Mouse (Mus musculus): ENCODE data around the gene Prex1.

Gene Prex1

DNA sequence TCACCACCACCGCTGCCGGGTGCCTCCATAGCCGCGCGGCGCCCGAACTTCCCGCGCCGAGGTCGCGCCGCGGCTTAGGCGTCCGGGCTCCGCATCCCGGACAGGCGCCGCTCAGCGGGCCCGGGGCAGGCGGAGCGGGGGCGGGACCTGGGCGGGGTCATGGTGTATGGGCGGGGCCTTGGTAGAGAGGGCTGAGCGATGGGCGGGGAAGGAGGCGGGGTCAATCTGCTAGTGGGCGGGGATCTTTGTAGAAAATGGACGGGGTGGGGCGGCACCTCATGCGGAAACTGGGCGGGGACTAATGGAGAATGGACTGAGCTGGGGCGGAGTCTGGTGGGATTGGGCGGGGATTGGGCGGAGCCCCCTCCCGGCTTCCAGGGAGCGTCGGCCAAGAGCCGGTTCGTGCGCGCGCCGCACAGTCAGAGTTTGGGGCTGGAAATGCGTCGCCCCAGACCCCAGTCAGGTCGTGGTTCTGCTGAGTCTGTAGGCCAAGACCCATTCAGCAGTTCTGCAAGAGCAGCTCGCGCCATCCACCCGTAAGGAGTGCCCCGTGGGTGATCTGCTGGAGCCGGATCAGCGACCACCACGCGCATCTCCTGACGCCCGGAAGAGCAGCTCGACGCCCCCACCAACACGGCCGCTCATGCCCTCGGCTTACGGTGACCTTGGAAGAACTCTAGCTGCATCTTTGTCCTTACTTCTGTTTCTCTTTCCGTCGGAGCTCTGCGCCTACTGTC lies at the start of gene Prex1:
Gene Prex1, minus strand, starts transcription at position 143 of the 737 bp plus-strand sequence.
- DNase-seq (ENCODE audit: low read depth, low spot score): peak; percentile 97

- no peak for DNase-seq (ENCODE audit: low read depth, low spot score)
Measured at GRCm38 (mm10) chr2:166757969-166758368, 44.3 kb upstream of the Prex1 start.

DNA sequence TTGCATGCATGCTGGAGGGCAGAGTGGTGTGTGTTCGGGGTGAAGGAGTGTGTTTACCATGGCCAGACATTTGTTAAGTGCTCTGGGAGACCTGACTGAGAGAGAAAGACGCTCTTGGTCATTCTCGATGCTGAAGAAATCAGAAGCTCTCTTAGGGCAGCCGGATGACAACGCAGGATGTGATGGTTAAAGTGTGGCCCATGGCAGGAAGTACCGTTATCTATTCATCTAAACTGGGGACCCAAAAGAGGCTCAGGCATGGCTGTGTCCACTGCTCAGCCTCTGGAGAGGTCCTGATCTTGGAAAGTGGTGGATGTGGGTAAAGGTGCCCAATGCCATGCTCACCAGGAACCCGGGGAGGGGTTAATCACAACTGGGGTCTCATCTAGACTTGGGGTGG lies 41.1 kb upstream of the Prex1 start:
- no peak for DNase-seq (ENCODE audit: low read depth, low spot score)

DNA sequence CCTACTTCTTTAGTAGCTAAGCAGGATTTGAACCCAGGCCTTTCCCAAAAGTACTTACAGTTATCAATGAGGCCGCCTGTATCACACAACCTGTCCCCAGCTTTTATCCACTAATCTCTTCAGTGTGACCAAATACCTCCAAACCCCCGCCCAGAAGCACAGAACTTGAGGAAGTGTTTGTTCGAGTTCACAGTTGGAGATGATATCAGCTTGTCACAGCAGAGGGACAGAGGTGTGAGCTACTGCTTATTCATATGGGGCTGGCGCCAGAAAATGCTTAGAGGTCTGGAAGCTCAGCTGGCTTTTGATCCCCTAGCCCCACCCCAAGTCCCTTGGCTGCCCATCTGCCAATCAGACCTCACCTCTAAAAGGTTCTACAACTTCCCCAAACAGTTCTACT lies 40.6 kb upstream of the Prex1 start:
- no peak for DNase-seq (ENCODE audit: low read depth, low spot score)

DNA sequence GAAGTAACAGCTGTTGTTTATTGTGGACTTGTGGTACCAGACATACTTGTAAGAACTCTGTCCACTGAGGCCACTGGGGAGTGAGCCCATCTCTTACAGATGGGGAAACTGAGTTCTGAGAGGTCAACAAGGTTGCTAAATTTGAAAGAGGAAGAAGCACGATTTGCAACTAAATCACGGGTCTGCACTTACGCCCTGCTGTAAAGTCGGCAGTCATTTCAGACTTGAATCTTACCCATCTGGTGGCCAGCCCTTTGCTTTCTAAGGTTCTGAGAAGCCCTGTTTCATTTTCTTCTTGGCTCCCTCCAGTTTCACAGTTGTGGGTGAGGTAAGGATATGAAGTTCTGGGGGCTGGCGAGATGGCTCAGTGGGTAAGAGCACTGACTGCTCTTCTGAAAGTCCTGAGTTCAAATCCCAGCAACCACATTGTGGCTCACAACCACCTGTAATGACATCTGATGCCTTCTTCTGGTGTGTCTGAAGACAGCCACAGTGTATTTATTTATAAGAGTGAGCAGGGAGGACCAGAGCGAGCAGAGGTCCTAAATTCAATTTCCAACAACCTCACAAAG lies 37.1 kb upstream of the Prex1 start:
- DNase-seq (ENCODE audit: low read depth, low spot score): no peak

DNA sequence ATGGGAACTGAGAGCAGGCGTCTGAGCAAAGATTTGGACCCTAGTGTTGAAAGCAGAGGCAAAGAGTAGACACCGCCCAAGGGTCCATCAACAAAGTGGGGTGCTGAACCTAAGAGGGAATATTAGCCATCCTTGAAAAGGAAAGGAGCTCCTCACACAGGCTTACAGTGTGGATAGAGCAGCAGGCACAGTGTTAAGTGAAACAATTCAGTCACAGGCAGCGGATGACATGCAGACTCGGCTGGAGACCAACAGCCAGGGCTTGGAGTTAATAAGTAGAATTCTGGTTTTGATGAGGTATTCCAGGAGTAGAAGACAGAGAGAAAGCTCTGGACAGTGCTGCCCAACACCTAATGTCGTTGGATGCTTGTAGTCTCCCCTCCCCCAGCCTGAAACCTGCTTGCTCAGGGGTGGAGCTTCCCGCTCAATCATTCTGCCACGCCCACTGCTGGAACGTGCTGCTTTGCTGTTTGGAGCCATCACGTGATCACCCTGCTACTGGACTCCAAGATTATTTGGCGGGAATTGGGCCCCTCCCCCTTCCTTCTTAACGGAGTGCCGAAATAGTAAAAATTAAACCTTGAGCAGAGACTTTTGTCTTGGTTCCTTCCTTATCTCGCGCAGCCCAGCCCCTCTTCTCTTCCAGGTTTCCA lies 32.8 kb upstream of the Prex1 start:
- DNase-seq (ENCODE audit: low read depth, low spot score): peak; percentile 75

GRCm38 (mm10) chr2:166745849-166746248 lies 32.2 kb upstream of the Prex1 start:
- no peak for DNase-seq (ENCODE audit: low read depth, low spot score)

DNA sequence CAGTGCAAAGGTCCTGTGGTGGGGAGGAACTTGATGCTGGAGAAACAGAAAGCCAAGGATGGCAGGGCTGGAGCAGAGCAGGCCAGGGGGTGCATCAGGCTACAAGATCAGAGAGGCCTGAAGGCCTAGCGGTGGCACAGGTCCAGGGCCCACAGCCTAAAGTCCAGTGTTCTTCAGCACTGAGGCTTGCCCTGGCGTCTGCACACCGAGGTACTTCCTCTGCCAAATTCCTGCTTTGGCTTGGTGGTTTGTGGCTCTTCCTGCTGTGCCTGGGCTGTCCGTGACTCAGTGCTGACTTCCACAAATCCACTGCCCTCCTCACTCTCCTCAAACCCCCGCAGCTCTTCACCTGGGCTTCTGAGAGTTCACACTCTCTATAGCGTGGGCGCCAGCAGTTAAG lies 30.8 kb upstream of the Prex1 start:
- DNase-seq (ENCODE audit: low read depth, low spot score): peak; percentile 36

DNA sequence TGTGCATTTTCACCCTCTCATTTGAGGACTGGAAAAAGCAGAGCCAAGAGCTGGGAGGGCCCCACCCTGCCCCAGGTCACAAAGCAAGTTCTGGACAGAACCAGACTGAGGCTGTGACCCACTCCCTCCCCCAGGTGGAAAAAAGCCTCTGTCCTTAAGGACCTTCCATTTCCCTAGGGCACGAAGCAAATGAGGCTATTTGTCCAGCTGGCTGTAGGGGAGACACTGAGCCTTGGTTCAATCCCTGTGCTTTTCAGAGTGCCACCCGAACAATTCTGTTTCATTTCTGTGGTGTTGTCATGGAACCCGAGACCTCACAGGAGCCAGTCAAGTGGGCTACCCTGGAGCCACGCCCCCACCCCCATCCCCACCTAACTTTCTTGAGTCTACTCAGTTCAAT lies 29.9 kb upstream of the Prex1 start:
- peak; percentile 50 for DNase-seq (ENCODE audit: low read depth, low spot score)

DNA sequence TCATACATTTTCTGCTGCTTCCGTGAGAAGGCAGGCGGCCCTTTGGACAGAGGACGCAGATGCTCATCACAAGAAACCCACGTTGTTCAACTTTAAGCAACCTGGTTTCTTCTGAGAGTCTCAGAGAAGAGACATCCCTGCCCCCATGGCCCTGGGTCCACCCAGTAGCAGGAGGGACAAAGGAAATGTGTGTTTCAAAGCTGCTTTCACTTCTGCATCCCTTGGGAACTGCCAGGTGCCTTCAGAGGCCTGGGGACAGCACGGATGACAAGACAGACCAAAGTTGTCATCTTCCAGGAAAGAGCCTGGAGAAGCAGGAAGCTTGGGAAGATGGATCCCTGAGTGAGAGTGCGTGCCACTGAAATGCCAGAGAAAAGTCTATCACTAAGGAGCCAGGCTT lies 27.8 kb upstream of the Prex1 start:
- no peak for DNase-seq (ENCODE audit: low read depth, low spot score)

DNA sequence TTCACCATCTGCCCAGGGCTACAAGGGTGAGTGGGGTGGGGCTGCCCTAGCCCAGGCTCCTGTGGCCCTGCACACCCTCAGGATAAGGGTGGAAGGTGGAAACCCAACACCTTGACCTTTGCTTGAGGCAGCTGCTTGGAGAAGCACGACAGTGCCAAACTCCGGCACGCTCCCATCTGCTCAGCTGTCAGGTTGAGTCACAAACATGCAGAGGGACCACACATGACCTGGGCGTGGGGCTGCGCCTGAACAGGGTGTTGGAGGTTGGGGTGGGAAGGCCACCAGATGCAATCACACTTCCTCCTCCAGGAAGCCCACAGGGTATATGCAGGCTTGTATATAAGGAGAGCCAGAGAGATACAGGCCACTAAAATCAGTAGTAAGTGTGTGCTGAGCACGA lies 26.8 kb upstream of the Prex1 start:
- peak; percentile 25 for DNase-seq (ENCODE audit: low read depth, low spot score)

DNA sequence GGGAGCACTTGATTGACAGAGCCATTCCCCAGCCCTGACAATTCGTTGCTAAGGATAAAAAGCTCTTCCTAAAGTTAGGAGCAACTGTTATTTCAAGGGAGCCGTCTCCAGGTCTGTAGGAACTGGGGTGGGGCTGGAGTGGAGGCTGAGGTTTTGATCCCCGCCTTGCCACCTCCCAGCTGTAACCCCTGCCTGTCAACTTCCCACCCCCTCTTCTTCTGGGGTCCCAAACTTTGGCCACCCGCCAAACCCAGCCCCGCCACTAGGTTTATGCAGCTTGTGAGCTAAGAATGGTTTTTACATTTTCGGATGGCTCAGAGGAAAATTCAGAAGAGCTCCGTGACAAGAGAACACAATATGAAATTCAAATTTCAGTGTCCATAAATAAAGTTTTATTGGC lies 23.7 kb upstream of the Prex1 start:
- DNase-seq (ENCODE audit: low read depth, low spot score): no peak

- no peak for DNase-seq (ENCODE audit: low read depth, low spot score)
Measured at GRCm38 (mm10) chr2:166735469-166736001, 21.9 kb upstream of the Prex1 start.

- DNase-seq (ENCODE audit: low read depth, low spot score): no peak
Measured at GRCm38 (mm10) chr2:166732860-166733259, 19.2 kb upstream of the Prex1 start.

GRCm38 (mm10) chr2:166732146-166732545 lies 18.5 kb upstream of the Prex1 start:
- no peak for DNase-seq (ENCODE audit: low read depth, low spot score)

DNA sequence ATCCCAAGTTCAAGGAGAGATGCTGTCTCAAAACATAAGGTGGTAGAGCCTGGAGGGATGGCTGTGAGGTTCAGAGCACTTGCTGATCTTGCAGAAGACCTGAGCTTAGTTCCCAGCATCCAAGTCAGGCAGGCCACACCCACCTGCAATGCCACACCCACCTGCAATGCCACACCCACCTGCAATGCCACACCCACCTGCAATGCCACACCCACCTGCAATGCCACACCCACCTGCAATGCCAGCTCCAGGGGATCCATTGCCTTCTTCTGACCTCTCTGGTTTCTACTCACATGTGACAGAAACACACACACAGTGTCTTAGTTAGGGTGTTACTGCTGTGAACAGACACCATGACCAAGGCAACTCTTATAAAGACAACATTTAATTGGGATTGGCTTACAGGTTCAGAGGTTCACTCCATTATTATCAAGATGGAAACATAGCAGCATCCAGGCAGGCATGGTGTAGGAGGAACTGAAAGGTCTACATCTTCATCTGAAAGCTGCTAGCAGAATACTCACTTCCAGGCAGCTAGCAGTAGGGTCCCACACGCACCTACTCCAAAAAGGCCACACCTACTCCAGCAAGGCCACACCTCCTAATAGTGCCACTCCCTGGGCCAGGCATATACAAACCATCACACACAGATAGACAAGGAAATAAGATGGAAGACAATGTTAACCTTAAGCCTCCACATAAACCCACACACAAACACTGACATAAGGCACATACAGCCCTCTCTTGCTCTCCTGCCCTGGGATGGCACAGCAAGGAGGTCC lies 17.7 kb upstream of the Prex1 start:
- peak; percentile 25 for DNase-seq (ENCODE audit: low read depth, low spot score)

- no peak for DNase-seq (ENCODE audit: low read depth, low spot score)
Measured at GRCm38 (mm10) chr2:166730567-166730915, 16.9 kb upstream of the Prex1 start.

GRCm38 (mm10) chr2:166729656-166730566 lies 16.3 kb upstream of the Prex1 start:
- peak; percentile 74 for DNase-seq (ENCODE audit: low read depth, low spot score)

GRCm38 (mm10) chr2:166729045-166729444 lies 15.4 kb upstream of the Prex1 start:
- DNase-seq (ENCODE audit: low read depth, low spot score): no peak

GRCm38 (mm10) chr2:166728261-166728680 lies 14.6 kb upstream of the Prex1 start:
- DNase-seq (ENCODE audit: low read depth, low spot score): peak; percentile 91

- peak; percentile 26 for DNase-seq (ENCODE audit: low read depth, low spot score)
Measured at GRCm38 (mm10) chr2:166727790-166728189, 14.2 kb upstream of the Prex1 start.

Data from ZHBTc4 (cell line).